Mouse (Mus musculus): ENCODE data around the gene Chaf1a. TPM values are rescaled to one million over a fixed set of nuclear protein-coding genes. Genes with fewer than 3 reads are reported as not detected.
"Not testable (repeated sequence)": the region's sequence is repeated elsewhere in the genome, so short reads cannot be mapped to it uniquely, and the experiment has no call there.

Chaf1a gene
- total RNA-seq, 2 experiments from 2014 or later = 1.6 to 2.0 TPM

- no peak for TF ChIP-seq CTCF (IDR thresholded peaks at IDR 0.05)
- intact Hi-C loops (cut with DNase I) = no loop called here
- Histone ChIP-seq H3K27ac (no peak overlapping the region), H3K4me3 (no peak overlapping the region)
- DNase-seq (ENCODE audit: extremely low spot score in 1 of 2, low spot score in 2 of 2) = no peak
Observed at GRCm38 (mm10) chr17:56103465-56104285, 63.4 kb downstream of the Chaf1a start.

- H3K27ac ChIP-seq; DNase-seq (ENCODE audit: extremely low spot score in 1 of 2, low spot score in 2 of 2); H3K4me3 ChIP-seq; intact Hi-C loops (cut with DNase I): not testable (repeated sequence)
Observed at GRCm38 (mm10) chr17:56104821-56105220, 64.6 kb downstream of the Chaf1a start.

- DNase-seq (ENCODE audit: extremely low spot score in 1 of 2, low spot score in 2 of 2); H3K4me3 ChIP-seq; intact Hi-C loops (cut with DNase I); H3K27ac ChIP-seq: not testable (repeated sequence)
Observed at GRCm38 (mm10) chr17:56106436-56106835, 66.2 kb downstream of the Chaf1a start.

- intact Hi-C loops (cut with DNase I) = no loop called here
- H3K27ac ChIP-seq = no peak overlapping the region; the same call in 1 of the 2 replicates
- no peak for DNase-seq (ENCODE audit: extremely low spot score in 1 of 2, low spot score in 2 of 2)
- no peak overlapping the region for H3K4me3 ChIP-seq
- TF ChIP-seq CTCF (IDR thresholded peaks at IDR 0.05) = no peak
Observed at GRCm38 (mm10) chr17:56106981-56107380, 66.7 kb downstream of the Chaf1a start.

- TF ChIP-seq CTCF (IDR thresholded peaks at IDR 0.05) = no peak
- Histone ChIP-seq H3K4me3 (no peak overlapping the region), H3K27ac (peak overlapping the region; percentile 72)
- DNase-seq (ENCODE audit: extremely low spot score in 1 of 2, low spot score in 2 of 2) = no peak
- intact Hi-C loops (cut with DNase I) = no loop called here
Observed at GRCm38 (mm10) chr17:56107736-56108135, 67.5 kb downstream of the Chaf1a start.

- intact Hi-C loops (cut with DNase I) = no loop called here
- Histone ChIP-seq H3K27ac (peak overlapping the region; percentile 72), H3K4me3 (peak overlapping the region; percentile 1; the same call in 1 of the 2 replicates)
- TF ChIP-seq CTCF (IDR thresholded peaks at IDR 0.05) = no peak
- DNase-seq (ENCODE audit: extremely low spot score in 1 of 2, low spot score in 2 of 2) = peak; percentile 59 to 65
Observed at GRCm38 (mm10) chr17:56108334-56109044, 68.2 kb downstream of the Chaf1a start.

GRCm38 (mm10) chr17:56109219-56110051 is 69.2 kb downstream of the Chaf1a start, which contains the start of gene Plin4:
Gene Plin4, minus strand, starts transcription at chr17:56109803.
- intact Hi-C loops (cut with DNase I) = no loop called here
- H3K4me3 ChIP-seq = peak within 1 kb of the TSS; percentile 1; the same call in 1 of the 2 replicates
- no peak for DNase-seq (ENCODE audit: extremely low spot score in 1 of 2, low spot score in 2 of 2)
- H3K27ac ChIP-seq = peak within 1 kb of the TSS; percentile 72
- TF ChIP-seq CTCF (IDR thresholded peaks at IDR 0.05) = no peak

GRCm38 (mm10) chr17:56110571-56110970 is 70.3 kb downstream of the Chaf1a start:
- no peak for DNase-seq (ENCODE audit: extremely low spot score in 1 of 2, low spot score in 2 of 2)
- no peak for TF ChIP-seq CTCF (IDR thresholded peaks at IDR 0.05)
- Histone ChIP-seq H3K27ac (peak overlapping the region; percentile 72), H3K4me3 (no peak overlapping the region)
- intact Hi-C loops (cut with DNase I) = no loop called here

- intact Hi-C loops (cut with DNase I) = no loop called here
- no peak for DNase-seq (ENCODE audit: extremely low spot score in 1 of 2, low spot score in 2 of 2)
- peak overlapping the region; percentile 50; the same call in 1 of the 2 replicates for H3K27ac ChIP-seq
- TF ChIP-seq CTCF (IDR thresholded peaks at IDR 0.05) = no peak
- H3K4me3 ChIP-seq = no peak overlapping the region
Observed at GRCm38 (mm10) chr17:56111021-56111420, 70.8 kb downstream of the Chaf1a start.

- intact Hi-C loops (cut with DNase I) = no loop called here
- DNase-seq (ENCODE audit: extremely low spot score in 1 of 2, low spot score in 2 of 2) = no peak
Observed at GRCm38 (mm10) chr17:56111864-56112263, 71.6 kb downstream of the Chaf1a start.

GRCm38 (mm10) chr17:56112743-56113142 is 72.5 kb downstream of the Chaf1a start:
- intact Hi-C loops (cut with DNase I) = no loop called here
- no peak for TF ChIP-seq CTCF (IDR thresholded peaks at IDR 0.05)
- Histone ChIP-seq H3K27ac (no peak overlapping the region), H3K4me3 (no peak overlapping the region)
- DNase-seq (ENCODE audit: extremely low spot score in 1 of 2, low spot score in 2 of 2) = no peak

More at GRCm38 (mm10) chr17:56111864-56112263, 71.6 kb downstream of the Chaf1a start:
- Histone ChIP-seq H3K27ac (no peak overlapping the region), H3K4me3 (no peak overlapping the region)
- TF ChIP-seq CTCF (IDR thresholded peaks at IDR 0.05) = peak; percentile 91
